In the genomic region with DNA sequence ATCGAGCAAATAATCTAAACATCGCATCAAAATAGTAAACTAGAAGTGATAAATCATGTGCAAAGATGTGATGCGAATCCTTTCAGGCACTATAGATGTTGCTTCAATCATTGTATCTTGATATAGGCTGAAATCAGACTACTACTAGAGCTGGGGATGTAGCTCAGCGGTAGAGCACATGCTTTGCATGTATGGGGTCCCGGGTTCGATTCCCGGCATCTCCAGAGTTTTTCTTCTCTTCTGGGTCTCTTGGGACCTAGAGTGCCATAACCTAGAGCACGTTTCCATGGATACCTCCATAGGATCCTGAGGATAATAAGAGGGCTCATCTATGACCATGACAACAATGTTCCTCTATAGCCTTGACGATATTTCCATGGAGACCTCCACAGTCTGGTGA, we compare ENCODE assay signal across 41 mouse cellular contexts. TPM values are rescaled to one million over a fixed set of nuclear protein-coding genes. Genes with fewer than 3 reads are reported as not detected.
"Had no signal": no experiment of that assay in that cellular context is flagged by ENCODE, and none has a peak within 500 bp of the region (broad histone marks: within the 10 kb centered on the region; RNA-seq: fewer than 3 reads in every experiment).

No protein-coding gene starts in this region.

RNA-seq across cellular contexts. Expression of a gene that starts 25.2 kb away (rescaled TPM):
- total RNA-seq: heart, postnatal 10 days; heart, postnatal 14 days; heart, postnatal 25 days; heart, postnatal 36 days; heart, postnatal 4 days; hematopoietic stem cell, adult 5-6 weeks; hindbrain, postnatal 0 days; layer of hippocampus, adult 18-20 months; layer of hippocampus, adult 2 months; left cerebral cortex, adult 2 months had no signal
- polyA plus RNA-seq: heart, embryonic 11.5 days; heart, embryonic 12.5 days; heart, embryonic 13.5 days; heart, embryonic 14.5 days; heart, embryonic 15.5 days; heart, embryonic 16.5 days; heart, postnatal 0 days; hindbrain, embryonic 10.5 days; hindbrain, embryonic 11.5 days; hindbrain, embryonic 12.5 days; hindbrain, embryonic 13.5 days; hindbrain, embryonic 14.5 days; inflammation-experienced regulatory T-cells, adult 6 months; intestine, embryonic 14.5 days; intestine, embryonic 15.5 days; intestine, embryonic 16.5 days; intestine, postnatal 0 days; kidney, adult 2 months; kidney, embryonic 14.5 days; kidney, embryonic 15.5 days; kidney, embryonic 16.5 days; kidney, postnatal 0 days; large intestine, adult 2 months had no signal

RNA-seq across cellular contexts. Expression of a gene that starts 51.3 kb away (rescaled TPM):
- total RNA-seq: heart, postnatal 10 days; heart, postnatal 14 days; heart, postnatal 25 days; heart, postnatal 36 days; heart, postnatal 4 days; hematopoietic stem cell, adult 5-6 weeks; hindbrain, postnatal 0 days; layer of hippocampus, adult 18-20 months; layer of hippocampus, adult 2 months; layer of hippocampus, adult 8-10 months; layer of hippocampus, postnatal 10 days; layer of hippocampus, postnatal 14 days; layer of hippocampus, postnatal 25 days; layer of hippocampus, postnatal 36 days; left cerebral cortex, adult 18-20 months; left cerebral cortex, adult 2 months had no signal
- polyA plus RNA-seq: heart, embryonic 11.5 days; heart, embryonic 12.5 days; heart, embryonic 13.5 days; heart, embryonic 14.5 days; heart, embryonic 15.5 days; heart, embryonic 16.5 days; heart, postnatal 0 days; hindbrain, embryonic 10.5 days; hindbrain, embryonic 11.5 days; hindbrain, embryonic 12.5 days; hindbrain, embryonic 13.5 days; hindbrain, embryonic 14.5 days; hindbrain, embryonic 15.5 days; hindbrain, embryonic 16.5 days; hindbrain, postnatal 0 days; inflammation-experienced regulatory T-cells, adult 6 months; intestine, embryonic 14.5 days; intestine, embryonic 15.5 days; intestine, embryonic 16.5 days; intestine, postnatal 0 days; kidney, adult 2 months; kidney, embryonic 14.5 days; kidney, embryonic 15.5 days; kidney, embryonic 16.5 days; kidney, postnatal 0 days; large intestine, adult 2 months had no signal
